In the genomic region with DNA sequence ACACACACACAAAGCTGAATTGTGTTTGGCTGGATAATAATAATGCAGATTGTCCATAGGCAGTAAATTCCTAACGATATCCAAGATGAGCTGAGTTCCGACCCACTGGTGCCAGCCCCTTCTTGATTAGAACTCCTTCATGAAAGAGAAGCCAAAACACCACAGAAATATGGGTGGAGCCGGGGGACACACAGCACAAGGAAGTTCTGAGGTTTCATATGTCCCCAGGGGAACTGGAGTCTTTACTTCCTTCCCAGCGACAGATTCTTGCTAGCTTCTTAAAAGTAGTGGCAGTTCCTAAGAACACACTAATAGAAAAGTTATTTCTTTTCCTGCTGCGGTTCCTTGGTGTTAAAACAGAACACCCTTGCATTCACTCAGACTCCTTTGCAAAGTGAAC, we compare ENCODE assay signal across 10 mouse cellular contexts. TPM values are rescaled to one million over a fixed set of nuclear protein-coding genes. Genes with fewer than 3 reads are reported as not detected.
DNase-seq lines count a peak whose midpoint lies in the region; ATAC-seq and TF ChIP-seq lines count a peak whose summit lies in the region.
"Had no signal": no experiment of that assay in that cellular context is flagged by ENCODE, and none has a peak within 500 bp of the region (broad histone marks: within the 10 kb centered on the region; RNA-seq: fewer than 3 reads in every experiment).

No protein-coding gene starts in this region.

- no peak for TF ChIP-seq POLR2A in heart, adult 2 months (IDR thresholded peaks at IDR 0.05; ENCODE audit: insufficient read depth, low read depth, low read length)
- TF ChIP-seq POLR2A in thymus, adult 2 months (IDR thresholded peaks at IDR 0.05; ENCODE audit: control insufficient read depth, extremely low read depth, insufficient read depth, low read length, poor library complexity): no peak

- ATAC-seq in heart, embryonic 11.5 days (replicated peaks; ENCODE audit: insufficient number of reproducible peaks, low FRiP score, low TSS enrichment): no peak
- no peak for ATAC-seq in liver, embryonic 13.5 days (ENCODE audit: low read depth)
- ATAC-seq in hindbrain, embryonic 11.5 days (ENCODE audit: low FRiP score): no peak

- no peaks in the 10 kb centered on the region for H3K27me3 ChIP-seq in heart, adult 2 months (ENCODE audit: control insufficient read depth, insufficient read depth, low read length)
- H3K27me3 ChIP-seq in heart, embryonic 11.5 days (ENCODE audit: control insufficient read depth, insufficient read depth, low read length): no peaks in the 10 kb centered on the region
- no peaks in the 10 kb centered on the region for H3K27me3 ChIP-seq in thymus, adult 2 months (ENCODE audit: control insufficient read depth, insufficient read depth, low read length)
- no peaks in the 10 kb centered on the region for H3K27me3 ChIP-seq in liver, embryonic 13.5 days
- H3K27me3 ChIP-seq in hindbrain, embryonic 11.5 days (ENCODE audit: control insufficient read depth, insufficient read depth, low read length): no peaks in the 10 kb centered on the region
- H3K27me3 ChIP-seq: hindbrain, embryonic 15.5 days; limb, embryonic 15.5 days had no signal

- H3K4me3 ChIP-seq in heart, adult 2 months: no peak overlapping the region
- no peak overlapping the region for H3K4me3 ChIP-seq in heart, embryonic 11.5 days (ENCODE audit: low read depth, low read length)
- no peak overlapping the region for H3K4me3 ChIP-seq in thymus, adult 2 months (ENCODE audit: control insufficient read depth, insufficient read depth, low read length)
- no peak overlapping the region for H3K4me3 ChIP-seq in liver, embryonic 13.5 days (replicated peaks)
- no peak overlapping the region for H3K4me3 ChIP-seq in hindbrain, embryonic 11.5 days (ENCODE audit: low read depth, low read length)
- H3K4me3 ChIP-seq: hindbrain, embryonic 15.5 days; limb, embryonic 15.5 days had no signal

- peaks cover 2% of the 10 kb centered on the region for H3K36me3 ChIP-seq in heart, adult 2 months (ENCODE audit: control insufficient read depth, insufficient read depth, low read length)
- no peaks in the 10 kb centered on the region for H3K36me3 ChIP-seq in heart, embryonic 11.5 days (ENCODE audit: control insufficient read depth, insufficient read depth, low read length)
- no peaks in the 10 kb centered on the region for H3K36me3 ChIP-seq in thymus, adult 2 months (ENCODE audit: control insufficient read depth, insufficient read depth, low read length)
- no peaks in the 10 kb centered on the region for H3K36me3 ChIP-seq in liver, embryonic 13.5 days
- H3K36me3 ChIP-seq in hindbrain, embryonic 11.5 days (ENCODE audit: control insufficient read depth, insufficient read depth, low read length): no peaks in the 10 kb centered on the region
- H3K36me3 ChIP-seq: hindbrain, embryonic 15.5 days; limb, embryonic 15.5 days had no signal

- H3K9me3 ChIP-seq in heart, embryonic 11.5 days (replicated peaks; ENCODE audit: control insufficient read depth, low read length): no peaks in the 10 kb centered on the region
- H3K9me3 ChIP-seq in liver, embryonic 13.5 days (replicated peaks): no peaks in the 10 kb centered on the region
- H3K9me3 ChIP-seq in hindbrain, embryonic 11.5 days (ENCODE audit: control insufficient read depth, low read length): no peaks in the 10 kb centered on the region
- H3K9me3 ChIP-seq: hindbrain, embryonic 15.5 days; limb, embryonic 15.5 days had no signal

- no peak for TF ChIP-seq EP300 in heart, adult 2 months (IDR thresholded peaks at IDR 0.05; ENCODE audit: insufficient read depth, low read depth, low read length)

- no peaks in the 10 kb centered on the region for H3K79me2 ChIP-seq in heart, adult 2 months (replicated peaks; ENCODE audit: control insufficient read depth, insufficient read depth, low read length)

- WGBS in heart, adult 2 months: 28% methylated on average over 5 of the region's 5 CpGs
- 66% methylated on average over 5 of the region's 5 CpGs for WGBS in heart, embryonic 11.5 days (ENCODE audit: insufficient replicate concordance)
- WGBS in thymus, adult 2 months: 4% methylated on average over 5 of the region's 5 CpGs
- WGBS in liver, embryonic 13.5 days (ENCODE audit: insufficient replicate concordance): 31% methylated on average over 5 of the region's 5 CpGs
- WGBS in hindbrain, embryonic 11.5 days: 75% methylated on average over 5 of the region's 5 CpGs

- H3K4me1 ChIP-seq in heart, adult 2 months (ENCODE audit: control insufficient read depth, insufficient read depth, low read length): peaks cover 6% of the 10 kb centered on the region
- peaks cover 13% of the 10 kb centered on the region for H3K4me1 ChIP-seq in heart, embryonic 11.5 days (ENCODE audit: control insufficient read depth, insufficient read depth, low read length)
- peaks cover 12% of the 10 kb centered on the region for H3K4me1 ChIP-seq in thymus, adult 2 months (replicated peaks; ENCODE audit: control insufficient read depth, insufficient read depth, low read length)
- peaks cover 19% of the 10 kb centered on the region for H3K4me1 ChIP-seq in liver, embryonic 13.5 days (replicated peaks)
- no peaks in the 10 kb centered on the region for H3K4me1 ChIP-seq in hindbrain, embryonic 11.5 days (replicated peaks; ENCODE audit: control insufficient read depth, insufficient read depth, low read length)
- H3K4me1 ChIP-seq: hindbrain, embryonic 15.5 days; limb, embryonic 15.5 days had no signal

- intact Hi-C loops in heart, adult 2 months (cut with DNase I): loop anchor here (2.0 kb wide), 1 partner anchor 15 kb away; no protein-coding TSS in a partner anchor

- H3K27ac ChIP-seq in heart, adult 2 months: peak overlapping the region; percentile 30
- H3K27ac ChIP-seq in heart, embryonic 11.5 days (ENCODE audit: low read depth, low read length): no peak overlapping the region; the same call in 1 of the 2 replicates
- no peak overlapping the region for H3K27ac ChIP-seq in thymus, adult 2 months (ENCODE audit: control insufficient read depth, insufficient read depth, low read length)
- H3K27ac ChIP-seq in liver, embryonic 13.5 days: peak overlapping the region; percentile 40
- no peak overlapping the region for H3K27ac ChIP-seq in hindbrain, embryonic 11.5 days (ENCODE audit: low read depth, low read length)
- H3K27ac ChIP-seq: hindbrain, embryonic 15.5 days; limb, embryonic 15.5 days had no signal

- H3K4me2 ChIP-seq in heart, embryonic 11.5 days: no peak overlapping the region
- H3K4me2 ChIP-seq in liver, embryonic 13.5 days: no peak overlapping the region
- H3K4me2 ChIP-seq in hindbrain, embryonic 11.5 days (replicated peaks; ENCODE audit: low read depth, low read length): no peak overlapping the region
- H3K4me2 ChIP-seq: hindbrain, embryonic 15.5 days; limb, embryonic 15.5 days had no signal

- DNase-seq in heart, adult 2 months: no peak
- peak; percentile 23 for DNase-seq in thymus, adult 2 months
- DNase-seq in thymus, postnatal 36 days: no peak
- no peak for DNase-seq in liver, embryonic 13.5 days
- peak; percentile 33 for DNase-seq in thymus, postnatal 4 days
- no peak for DNase-seq in hindbrain, embryonic 11.5 days (ENCODE audit: low spot score)
- DNase-seq in cerebellum, adult 8-10 months: no peak

- no peak for TF ChIP-seq CTCF in heart, adult 2 months (IDR thresholded peaks at IDR 0.05)
- no peak for TF ChIP-seq CTCF in thymus, adult 2 months (IDR thresholded peaks at IDR 0.05; ENCODE audit: borderline replicate concordance, control insufficient read depth, extremely low read depth, insufficient read depth, low read length, poor library complexity)

- H3K9ac ChIP-seq in heart, adult 2 months (ENCODE audit: low read depth, low read length): no peak overlapping the region
- H3K9ac ChIP-seq in heart, embryonic 11.5 days (ENCODE audit: low read depth, low read length): no peak overlapping the region
- no peak overlapping the region for H3K9ac ChIP-seq in liver, embryonic 13.5 days
- no peak overlapping the region for H3K9ac ChIP-seq in hindbrain, embryonic 11.5 days (ENCODE audit: low read depth, low read length)
- H3K9ac ChIP-seq: hindbrain, embryonic 15.5 days; limb, embryonic 15.5 days had no signal

RNA-seq across cellular contexts. Expression of gene Nabp1, which starts 51.4 kb away (rescaled TPM):
- 10 to 100 TPM; 31.0 to 40.4 TPM for total RNA-seq in heart, adult 2 months (2021)
- polyA plus RNA-seq in heart, adult 2 months (2012; rRNA removed): 27.0 and 30.1 TPM in 2 replicates
- polyA plus RNA-seq in heart, embryonic 11.5 days (2014; fragmentation: Nextera tagmentation; extraction: Ambion mirVana): 14.0 and 15.9 TPM in 2 replicates
- polyA plus RNA-seq in thymus, adult 2 months (2012; rRNA removed): 96.0 and 96.7 TPM in 2 replicates
- polyA plus RNA-seq in liver, embryonic 13.5 days (2015; fragmentation: Nextera tagmentation; extraction: Ambion mirVana): 4.5 and 5.5 TPM in 2 replicates
- polyA plus RNA-seq in hindbrain, embryonic 11.5 days (2014; fragmentation: Nextera tagmentation; extraction: Ambion mirVana): 9.0 and 10.9 TPM in 2 replicates

Comparison
In these comparisons a context has a peak if more than half of its experiments do, and no peak if none do; other contexts are left out.
1. DNase-seq: peak in thymus, adult 2 months (single experiment) and thymus, postnatal 4 days (single experiment); none in heart, adult 2 months (0 of 2), thymus, postnatal 36 days (0 of 2), liver, embryonic 13.5 days (single experiment), hindbrain, embryonic 11.5 days (single experiment) and cerebellum, adult 8-10 months (single experiment).
2. H3K27ac ChIP-seq: peak in heart, adult 2 months (single experiment) and liver, embryonic 13.5 days (single experiment); none in heart, embryonic 11.5 days (single experiment), thymus, adult 2 months (single experiment) and hindbrain, embryonic 11.5 days (single experiment).